Comparison of ENCODE assay signal across 1 mouse cellular context in genomic region chr8:105640511-105640910, GRCm38 (mm10).
TF ChIP-seq lines count a peak whose summit lies in the region.

No protein-coding gene starts in this region.

TF ChIP-seq in myocyte, 11 proteins besides CTCF, POLR2A, EP300 and RAD21:
- TF ChIP-seq TCF12 (IDR thresholded peaks at IDR 0.05; ENCODE audit: insufficient read depth, poor library complexity, severe bottlenecking) (no peak), POLR2AphosphoS2 (IDR thresholded peaks at IDR 0.05; ENCODE audit: insufficient read length, low read depth) (no peak)
